Mouse (Mus musculus) hematopoietic stem cell, adult 5-6 weeks (primary cell): ENCODE measurements at regions not wholly inside any gene's neighbourhood (a gene's known extent, or its start where the extent isn't known, plus 50 kb on each side); places are given as distances from the start of the nearest gene placed in this dataset.
"Not testable (repeated sequence)": the region's sequence is repeated elsewhere in the genome, so short reads cannot be mapped to it uniquely, and the experiment has no call there.

Source experiments
- ATAC-seq, 2 experiments: fragments of 125-278 bp in 1 of 2; replicated peaks in 1 of 2; 2 replicates each; pipeline ENCODE4 v1.8.0; 2016 to 2017; ENCODE audit warnings: inconsistent platforms in 2 of 2, mild to moderate bottlenecking in 2 of 2, moderate number of reproducible peaks in 2 of 2, low read depth in 1 of 2, moderate TSS enrichment in 1 of 2; ENCODE audit not compliant: low FRiP score in 2 of 2, poor library complexity in 2 of 2, severe bottlenecking in 2 of 2, insufficient read depth in 1 of 2, low TSS enrichment in 1 of 2

DNA sequence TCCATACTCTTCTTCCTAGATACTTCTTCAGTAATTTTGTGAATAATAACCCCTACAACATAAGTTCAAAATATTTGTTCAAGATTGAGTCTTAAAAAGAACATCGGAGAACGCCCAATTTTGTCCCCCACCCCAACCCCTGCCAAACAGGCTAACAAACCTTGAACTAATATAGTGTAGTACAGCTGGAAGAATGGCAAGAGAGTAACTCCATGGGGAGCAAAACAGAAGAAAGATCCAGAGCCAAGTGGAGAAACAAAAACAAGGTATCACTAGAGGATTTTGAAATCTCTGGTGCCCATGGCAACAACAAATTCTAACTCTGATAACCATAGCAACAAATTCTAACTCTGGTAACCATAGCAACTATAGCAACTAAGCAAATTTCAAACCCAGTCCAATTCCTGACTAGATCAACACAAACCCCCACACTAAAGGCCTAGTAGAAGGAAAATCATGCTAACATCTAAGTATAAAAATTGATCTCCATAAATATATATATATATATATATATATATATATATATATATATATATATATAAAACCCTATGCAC, 74.2 kb upstream of the Magee2 start:
- no peak for ATAC-seq

DNA sequence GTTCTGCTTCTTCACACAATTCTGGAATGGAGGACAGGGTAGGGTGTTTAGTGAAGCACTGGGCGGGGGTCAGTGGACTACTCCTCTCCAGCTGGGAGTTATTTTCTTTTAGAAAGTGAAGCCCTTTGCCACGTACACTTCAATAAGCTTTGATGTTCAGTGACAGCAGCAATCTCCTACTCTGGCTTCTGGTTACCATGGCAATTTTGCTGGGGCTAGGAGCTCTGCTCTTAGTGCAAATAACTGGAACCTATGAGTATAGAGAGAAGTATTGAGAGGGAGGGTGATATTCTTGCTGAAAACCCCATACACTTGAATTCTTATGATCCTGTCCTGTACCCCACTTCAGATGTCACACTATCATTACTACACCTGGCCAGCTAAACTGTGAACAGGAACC, 94.5 kb upstream of the Magee2 start:
- no peak for ATAC-seq

DNA sequence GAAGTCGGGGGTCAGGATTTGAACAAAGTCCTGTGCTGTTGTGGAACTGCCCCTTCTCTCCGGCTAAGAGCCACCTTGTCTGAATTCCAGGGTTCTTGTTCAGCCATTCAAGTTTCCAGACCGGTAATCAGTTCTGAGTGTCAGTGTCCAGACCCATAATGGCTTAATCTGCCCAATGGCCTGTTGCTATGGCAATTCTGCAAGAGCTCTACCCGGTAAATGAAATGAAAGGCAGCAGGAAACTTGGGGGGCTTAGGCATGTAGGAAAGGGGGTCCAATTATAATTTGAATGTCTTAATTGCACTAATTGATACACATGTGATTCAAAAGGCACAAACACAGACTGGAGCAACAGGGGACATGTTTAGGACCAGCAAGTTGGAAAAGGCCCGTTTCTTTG, 95.7 kb upstream of the Magee2 start:
- ATAC-seq, result not testable (repeated sequence)

DNA sequence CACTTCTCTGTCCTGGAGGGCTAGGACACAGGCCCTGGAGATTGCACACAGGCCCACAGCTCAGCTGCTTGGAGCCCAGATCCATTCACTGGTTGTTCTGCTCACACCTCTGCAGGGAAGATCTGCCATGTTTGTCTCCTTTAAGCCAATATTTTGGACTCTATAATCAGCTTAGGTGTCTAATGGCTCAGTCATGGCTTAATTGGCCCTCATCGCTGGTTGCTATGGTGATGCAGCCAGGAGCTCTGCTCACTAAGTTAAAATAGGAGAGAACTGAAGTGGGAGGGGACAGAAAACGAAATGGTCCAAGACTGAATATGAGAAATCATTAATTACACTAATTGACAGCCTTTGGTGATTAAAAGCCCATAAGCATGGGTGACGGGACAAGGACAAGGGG, 96.3 kb upstream of the Magee2 start:
- not testable (repeated sequence) for ATAC-seq

GRCm38 (mm10) chrX:104978432-104978831, 101.1 kb upstream of the Pbdc1 start:
- no peak for ATAC-seq

GRCm38 (mm10) chrX:105003260-105003659, 76.3 kb upstream of the Pbdc1 start:
- ATAC-seq, result peak; percentile 32 to 37; a peak in 2 of 4 replicates

DNA sequence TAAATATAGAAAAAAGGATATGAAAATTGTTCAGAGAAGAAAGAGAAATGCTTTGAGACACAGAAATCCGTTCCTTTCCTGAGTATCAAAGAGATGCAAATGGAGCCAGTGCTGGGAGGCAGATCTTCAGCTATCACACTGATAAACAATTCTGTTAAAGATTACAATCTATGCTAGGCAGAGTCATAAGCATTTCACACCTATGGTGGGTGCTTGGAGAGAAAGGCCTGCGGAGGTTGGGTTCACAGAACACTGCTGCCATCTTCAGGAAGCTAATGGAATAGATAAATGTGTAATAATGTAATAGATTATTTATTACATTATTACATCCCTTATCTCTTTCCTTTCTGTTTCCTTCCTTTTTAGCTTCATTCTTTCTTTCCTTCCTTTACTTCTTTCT, 73.1 kb upstream of the Pbdc1 start:
- no peak for ATAC-seq
